Mouse (Mus musculus) retina, postnatal 1 day (tissue): Measurements from ENCODE around the gene Phtf2.
"Not testable (repeated sequence)": the region's sequence is repeated elsewhere in the genome, so short reads cannot be mapped to it uniquely, and the experiment has no call there.

Source experiments
- DNase-seq: peaks from one replicate; pipeline ENCODE4 v3.0.0-alpha.2; 2012

Gene Phtf2

DNA sequence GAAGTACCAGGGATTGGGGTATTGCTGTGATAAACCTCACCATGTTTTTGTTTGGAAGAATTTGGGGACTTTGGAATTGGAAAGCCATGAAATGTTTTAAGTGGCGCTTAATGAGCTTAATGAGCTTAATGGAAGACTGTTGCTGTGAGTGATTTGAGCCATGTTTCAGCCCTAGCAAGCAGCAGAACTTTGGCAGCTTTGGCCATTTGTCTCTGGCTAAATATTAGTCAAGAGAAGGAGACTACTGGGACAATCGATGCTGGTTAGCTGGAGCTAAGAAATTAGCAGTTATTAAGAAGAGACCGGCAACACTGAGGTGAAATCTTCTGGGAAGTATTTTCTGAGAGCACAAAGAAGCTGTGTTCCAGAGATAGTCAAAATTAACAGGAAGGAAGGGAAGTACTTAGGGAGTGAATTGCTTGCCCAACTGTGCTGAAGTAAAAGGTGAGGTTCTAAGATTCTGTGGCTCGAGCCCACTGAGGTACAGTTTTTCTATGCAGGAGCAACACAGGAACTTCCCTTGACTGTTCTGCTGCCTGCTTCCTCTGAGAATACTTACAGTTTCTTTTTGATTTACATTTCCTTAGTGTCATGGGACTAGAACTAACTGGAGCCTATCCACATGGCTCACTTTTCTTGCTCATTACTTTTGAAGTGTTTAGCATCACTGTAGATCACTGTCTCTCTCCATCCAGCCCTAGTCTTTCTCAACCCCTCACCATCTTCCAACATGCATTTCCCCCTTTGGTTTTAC lies 17.5 kb downstream of the Phtf2 start:
- DNase-seq: no peak

DNA sequence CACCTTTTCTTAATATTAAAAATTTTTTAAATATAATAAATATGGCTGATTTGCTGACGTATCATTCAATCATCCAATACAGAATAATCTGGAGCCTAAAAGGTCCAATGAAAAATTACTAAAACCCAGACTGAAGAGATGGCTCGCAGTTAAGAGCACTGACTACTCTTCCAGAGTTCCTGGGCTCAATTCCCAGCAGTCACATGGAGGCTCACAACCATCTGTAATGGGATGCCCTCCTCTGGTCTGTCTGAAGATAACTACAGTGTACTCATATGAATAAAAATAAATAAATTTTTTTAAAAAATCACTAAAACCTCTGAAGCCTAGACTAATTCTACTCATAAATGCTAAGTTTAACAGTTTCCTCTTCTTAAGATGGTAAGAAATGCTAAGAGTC lies 20.0 kb downstream of the Phtf2 start:
- DNase-seq: no peak

DNA sequence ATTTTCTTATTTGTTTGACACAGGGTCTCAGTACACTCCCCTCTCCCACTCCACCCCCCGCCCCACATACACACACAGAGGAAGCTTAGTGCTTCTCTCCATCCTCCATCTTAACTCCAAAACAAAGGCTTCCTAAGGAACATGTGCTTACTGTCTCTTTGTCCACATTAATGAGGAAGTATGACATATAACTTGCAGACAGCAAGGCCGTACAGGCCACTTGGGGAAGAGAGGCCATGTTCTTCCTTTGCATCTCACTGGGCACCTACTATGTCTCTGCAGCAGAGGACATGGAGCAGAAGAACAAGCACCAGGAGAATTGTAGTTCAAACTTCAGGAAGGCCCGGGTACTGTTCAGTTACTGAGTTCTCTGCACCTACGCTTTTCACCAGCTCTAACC lies 21.4 kb downstream of the Phtf2 start:
- no peak for DNase-seq

GRCm38 (mm10) chr5:20858404-20858803 lies 23.5 kb downstream of the Phtf2 start:
- no peak for DNase-seq

- DNase-seq: no peak
Measured at GRCm38 (mm10) chr5:20855066-20855465, 26.9 kb downstream of the Phtf2 start.

GRCm38 (mm10) chr5:20847010-20847409 lies 34.9 kb downstream of the Phtf2 start:
- no peak for DNase-seq

DNA sequence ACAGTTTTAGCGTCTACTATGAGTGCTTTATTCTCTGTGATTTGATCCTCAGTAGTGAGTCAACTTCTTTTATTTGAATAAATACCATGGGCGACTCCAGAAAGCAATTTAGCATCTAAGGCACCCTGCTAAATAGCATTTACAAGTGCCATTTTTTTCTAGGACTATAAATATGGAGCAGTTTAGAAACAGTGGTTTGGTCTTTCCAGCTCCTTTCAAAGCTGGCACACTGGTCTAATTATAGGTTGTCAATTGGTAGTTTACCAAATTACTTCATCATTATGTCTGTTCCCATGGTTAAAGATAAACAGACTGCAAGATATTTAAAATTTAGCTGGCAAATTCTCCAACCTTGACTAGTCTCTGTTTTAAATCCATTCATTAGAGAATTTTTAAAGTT lies 38.1 kb downstream of the Phtf2 start:
- no peak for DNase-seq

DNA sequence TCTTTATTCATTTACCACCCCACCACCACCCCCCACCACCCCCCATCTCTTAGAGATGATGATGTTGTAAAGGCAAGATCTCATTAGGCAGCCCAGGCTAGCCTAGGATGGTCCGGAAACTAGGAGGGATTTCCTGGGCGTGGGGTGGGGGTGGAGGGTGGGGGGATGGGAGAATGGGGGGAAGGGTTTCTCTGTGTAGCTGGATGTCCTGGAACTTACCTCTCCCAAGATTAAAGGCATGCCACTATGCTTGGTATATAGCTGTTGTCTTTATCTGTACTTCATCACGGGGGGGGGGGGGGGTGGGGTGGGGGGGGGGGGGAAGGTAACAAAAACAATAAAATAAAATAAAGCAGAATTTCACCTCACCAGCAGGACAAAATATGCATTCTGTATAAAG lies 38.5 kb downstream of the Phtf2 start:
- DNase-seq: no peak

DNA sequence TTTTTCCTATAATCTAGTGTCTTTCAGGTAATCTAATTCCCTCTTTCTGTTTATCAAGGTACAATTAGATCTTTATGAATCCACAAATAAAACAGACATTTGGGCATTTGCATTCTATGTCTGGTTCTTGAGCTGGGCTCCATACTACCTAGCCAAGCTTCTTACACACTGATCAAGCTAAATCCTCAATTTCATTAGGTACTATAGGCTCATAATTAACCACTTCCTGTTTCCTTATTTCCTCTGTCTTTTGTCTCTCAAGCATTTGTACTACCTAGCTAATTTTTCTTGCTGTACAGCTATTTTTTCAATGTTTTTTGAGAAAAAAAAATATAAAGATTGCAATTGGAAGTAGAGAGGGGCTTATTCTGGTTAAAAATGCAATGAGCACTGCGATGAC lies 44.8 kb downstream of the Phtf2 start:
- no peak for DNase-seq

GRCm38 (mm10) chr5:20834399-20834798 lies 47.5 kb downstream of the Phtf2 start:
- no peak for DNase-seq

- no peak for DNase-seq
Measured at GRCm38 (mm10) chr5:20831433-20831832, 50.5 kb downstream of the Phtf2 start.

DNA sequence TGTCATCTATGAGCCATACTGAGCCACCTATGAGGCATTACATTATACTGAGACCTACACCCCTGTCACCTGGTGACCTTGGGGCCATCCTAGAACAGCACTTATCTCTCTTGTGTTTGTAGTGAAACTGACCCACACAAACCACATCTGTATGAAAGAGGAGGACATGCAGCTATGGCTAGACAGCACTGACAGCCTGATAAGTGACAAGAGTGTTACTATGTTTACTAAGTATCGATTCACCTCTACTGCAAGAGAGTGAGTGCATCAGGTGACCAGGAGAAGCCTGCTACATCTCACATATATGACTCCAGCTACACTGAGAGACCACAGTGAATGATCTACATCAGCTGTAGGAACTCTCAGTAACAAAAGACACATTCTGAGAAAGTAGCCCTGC lies 51.2 kb downstream of the Phtf2 start:
- no peak for DNase-seq

GRCm38 (mm10) chr5:20821647-20822046 lies 60.3 kb downstream of the Phtf2 start:
- no peak for DNase-seq

- no peak for DNase-seq
Measured at GRCm38 (mm10) chr5:20821122-20821521, 60.8 kb downstream of the Phtf2 start.

GRCm38 (mm10) chr5:20815094-20815493 lies 66.8 kb downstream of the Phtf2 start:
- DNase-seq: no peak

DNA sequence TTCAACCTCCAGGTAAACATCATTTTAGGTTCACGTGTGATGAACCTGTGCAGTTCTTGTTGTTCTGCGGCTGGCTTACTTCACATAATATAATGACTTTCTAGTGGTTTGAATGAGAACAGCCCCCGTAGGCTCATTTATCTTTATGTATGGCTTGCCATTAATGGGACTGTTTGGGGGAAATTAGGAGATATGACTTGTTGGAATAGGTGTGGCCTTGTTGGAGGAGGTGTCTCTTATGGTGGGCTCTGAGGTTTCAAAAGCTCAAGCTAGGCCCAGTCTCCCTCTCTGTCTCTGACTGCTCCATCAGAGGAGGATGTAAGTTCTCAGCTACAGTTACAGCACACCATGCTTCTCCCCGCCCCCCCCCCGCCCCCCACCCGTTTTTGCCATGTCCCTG lies 71.5 kb downstream of the Phtf2 start:
- no peak for DNase-seq

GRCm38 (mm10) chr5:20795932-20796331 lies 86.0 kb downstream of the Phtf2 start:
- no peak for DNase-seq

- DNase-seq: no peak
Measured at GRCm38 (mm10) chr5:20791793-20792554, 90.0 kb downstream of the Phtf2 start.

- DNase-seq: not testable (repeated sequence)
Measured at GRCm38 (mm10) chr5:20786471-20786870, 95.5 kb downstream of the Phtf2 start.

DNA sequence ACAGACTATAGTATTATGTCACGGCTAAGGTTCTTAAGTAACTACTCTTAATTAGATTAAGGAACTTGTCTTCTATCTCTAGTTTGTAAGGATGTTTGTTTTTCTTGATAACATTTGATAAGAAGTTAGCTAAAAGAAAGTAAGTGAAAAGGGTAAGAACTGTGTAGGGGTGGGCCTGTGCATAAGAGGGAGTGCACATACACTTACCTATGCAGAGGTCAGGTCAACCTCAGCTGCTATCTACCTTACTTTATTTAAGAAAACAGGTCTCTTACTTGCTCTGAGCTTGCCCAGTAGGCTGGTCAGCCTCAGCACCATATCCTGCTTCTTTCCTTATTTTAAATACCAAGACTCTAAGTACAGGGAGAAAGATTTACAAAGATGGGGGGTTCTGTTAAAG lies 100.8 kb downstream of the Phtf2 start:
- no peak for DNase-seq

- DNase-seq: no peak
Measured at GRCm38 (mm10) chr5:20779191-20779590, 102.7 kb downstream of the Phtf2 start.

DNA sequence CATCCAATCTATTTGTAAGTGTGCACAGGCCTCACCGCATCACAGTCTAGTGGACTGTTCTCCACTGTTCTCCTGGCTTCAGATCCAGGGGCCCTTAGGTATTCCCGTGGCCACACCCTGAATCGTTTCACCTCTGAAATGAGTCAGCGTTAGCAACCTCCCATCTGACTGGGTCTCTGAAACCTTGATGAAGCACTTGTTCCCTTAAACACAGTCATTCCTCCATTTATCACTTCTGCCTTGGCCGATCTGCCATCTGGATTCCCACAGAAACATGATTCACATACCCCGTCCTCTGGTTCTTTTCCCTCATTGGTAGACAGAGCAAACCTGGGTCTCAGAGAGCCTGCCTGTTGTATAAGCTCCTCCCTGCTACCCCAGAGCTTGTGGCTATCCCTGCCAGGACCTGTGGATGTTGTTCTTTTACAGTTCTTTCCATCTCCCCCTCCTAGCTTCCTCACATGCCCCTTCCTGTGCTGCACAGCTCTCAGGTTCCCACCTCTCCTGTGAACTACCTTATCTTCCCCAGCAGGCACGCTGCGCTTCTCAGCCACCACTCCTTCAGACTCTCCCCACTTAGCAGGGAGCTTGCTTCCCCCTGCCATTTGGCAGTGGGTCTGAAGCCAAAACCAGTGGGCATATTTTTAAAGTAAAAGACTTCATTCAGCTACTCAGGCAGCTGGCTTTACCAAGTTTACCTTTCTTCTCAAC lies 103.5 kb downstream of the Phtf2 start:
- no peak for DNase-seq

- peak; percentile 50 for DNase-seq
Measured at GRCm38 (mm10) chr5:20773341-20773740, 108.6 kb downstream of the Phtf2 start.
